Mouse (Mus musculus) embryonic facial prominence, embryonic 13.5 days (tissue): ENCODE measurements around the gene Ndufb11. TPM values are rescaled to one million over a fixed set of nuclear protein-coding genes. Genes with fewer than 3 reads are reported as not detected.

Experiments
- ATAC-seq: fragments of 200-750 bp; cut with Nextera tagmentation; 2 replicates; pipeline ENCODE4 v1.8.0; 2017; ENCODE audit warnings: low read depth; ENCODE audit not compliant: insufficient number of reproducible peaks, insufficient read depth, low FRiP score, low TSS enrichment
- H3K27ac ChIP-seq: fragments of 300-500 bp; sonication (generic); 2 replicates; pipeline ENCODE4 v1.5.1; 2015; ENCODE audit warnings: moderate library complexity, mild to moderate bottlenecking, inconsistent platforms
- H3K27me3 ChIP-seq: fragments of 300-500 bp; sonication (generic); 2 replicates; pipeline ENCODE4 v1.6.1; 2015; ENCODE audit warnings: mild to moderate bottlenecking, inconsistent platforms
- H3K36me3 ChIP-seq: fragments of 300-500 bp; sonication (generic); 2 replicates; pipeline ENCODE4 v1.6.1; 2015; ENCODE audit warnings: mild to moderate bottlenecking, inconsistent platforms
- H3K4me1 ChIP-seq: fragments of 300-500 bp; sonication (generic); 2 replicates; pipeline ENCODE4 v1.6.1; 2015; ENCODE audit warnings: inconsistent platforms
- H3K4me2 ChIP-seq: fragments of 300-500 bp; sonication (generic); 2 replicates; pipeline ENCODE4 v1.6.1; 2015; ENCODE audit warnings: moderate library complexity, mild to moderate bottlenecking, inconsistent platforms
- H3K4me3 ChIP-seq: fragments of 300-500 bp; sonication (generic); 2 replicates; pipeline ENCODE4 v1.5.1; 2015; ENCODE audit warnings: mild to moderate bottlenecking, inconsistent platforms
- H3K9ac ChIP-seq: fragments of 300-500 bp; sonication (generic); 2 replicates; pipeline ENCODE4 v1.6.1; 2015; ENCODE audit warnings: mild to moderate bottlenecking, inconsistent platforms
- H3K9me3 ChIP-seq: fragments of 300-500 bp; sonication (generic); 2 replicates; pipeline ENCODE4 v1.6.1; 2016; ENCODE audit warnings: inconsistent platforms
- WGBS: fragments of 180-500 bp; shearing (Covaris S2); methylation state at CpG from one replicate; pipeline ENCODE4 v1.1.7; 2015; ENCODE audit warnings: mixed read lengths; 5-methylcytosine and 5-hydroxymethylcytosine counted together
- polyA plus RNA-seq: library from polyadenylated mRNA; unstranded; fragments of >200 nt; fragmentation: Nextera tagmentation; extraction: Ambion mirVana; gene quantifications from 2 replicates; pipeline ENCODE4 v1.2.1, GENCODE M21; 2015

Ndufb11 gene
- polyA plus RNA-seq, result 224 TPM in 2 replicates

DNA sequence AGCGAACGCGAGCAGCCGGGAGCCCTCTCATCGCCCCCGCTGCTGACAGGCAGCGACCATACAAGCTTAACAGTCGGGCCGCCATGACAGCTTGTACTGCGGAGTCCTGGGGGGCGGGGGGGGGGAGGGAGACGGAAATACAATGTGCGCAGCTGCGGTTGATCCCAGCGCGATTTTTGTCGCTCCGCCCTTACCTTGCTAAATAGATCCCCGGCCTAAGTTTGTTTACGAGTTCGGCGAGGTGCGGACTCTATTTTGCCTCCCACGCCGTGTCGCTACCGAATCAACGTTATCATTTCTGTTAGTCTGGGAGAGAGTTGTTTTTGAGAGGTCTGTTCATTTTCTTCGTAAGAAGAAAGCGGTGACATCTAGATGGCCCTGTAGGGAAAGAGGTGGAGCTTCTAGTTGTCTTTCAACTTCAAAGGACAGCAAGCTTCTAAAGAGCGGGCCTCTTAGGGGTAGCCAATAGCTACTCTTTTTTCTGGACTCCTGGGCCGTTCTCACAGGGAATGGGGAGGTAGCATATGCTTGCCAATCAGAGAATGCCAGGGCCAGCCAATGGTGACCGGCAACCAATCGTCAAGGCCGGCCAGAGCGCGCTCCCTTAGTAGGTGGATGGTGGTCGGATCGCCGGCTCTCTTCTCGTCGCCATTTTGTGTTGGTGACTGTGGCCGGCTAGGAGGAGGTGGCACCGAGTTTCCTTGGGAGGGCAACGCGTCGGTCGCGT is at the start of gene Ndufb11, which contains the start of gene Rbm10:
Gene Ndufb11 (minus strand): TSS at position 444 of the 727 bp plus-strand sequence.
Gene Rbm10 (plus strand): TSS at position 328 of the 727 bp plus-strand sequence.
- H3K4me1 ChIP-seq, result peaks cover 5% of the 10 kb centered on the region; the same call in 1 of the 2 replicates
- ATAC-seq, result peak; percentile 97
- no peaks in the 10 kb centered on the region for H3K27me3 ChIP-seq
- peak within 1 kb of the TSS; percentile 87 for H3K27ac ChIP-seq
- H3K4me2 ChIP-seq, result peak within 1 kb of the TSS; percentile 61
- H3K36me3 ChIP-seq, result peaks cover 5% of the 10 kb centered on the region; the same call in 1 of the 2 replicates
- H3K9ac ChIP-seq, result peak within 1 kb of the TSS; percentile 77
- 21% methylated on average over 49 of the region's 49 CpGs for WGBS
- H3K9me3 ChIP-seq, result no peaks in the 10 kb centered on the region
- peak within 1 kb of the TSS; percentile 57 for H3K4me3 ChIP-seq

DNA sequence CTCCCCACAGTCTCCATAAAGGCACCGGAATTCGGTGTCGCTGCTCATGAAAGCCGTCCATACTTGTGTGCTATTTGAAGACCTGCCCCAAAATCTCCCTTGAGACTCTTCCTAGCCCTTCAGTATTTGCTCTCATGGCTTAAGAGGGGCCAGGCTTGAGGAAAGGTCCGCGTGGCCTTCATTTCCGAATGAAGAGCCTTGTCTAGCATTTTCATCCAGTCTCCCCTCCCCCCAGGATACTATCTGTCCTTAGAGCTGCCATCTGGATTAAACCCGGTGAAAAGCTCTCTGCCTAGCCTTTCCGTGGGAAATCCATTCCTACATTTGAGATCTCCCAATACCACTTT is 46.0 kb upstream of the Ndufb11 start:
- no peaks in the 10 kb centered on the region for H3K9me3 ChIP-seq
- no peaks in the 10 kb centered on the region for H3K27me3 ChIP-seq
- peak overlapping the region; percentile 63 for H3K4me2 ChIP-seq
- H3K4me1 ChIP-seq, result peaks cover 8% of the 10 kb centered on the region; the same call in 1 of the 2 replicates
- H3K4me3 ChIP-seq, result peak overlapping the region; percentile 60
- H3K9ac ChIP-seq, result peak overlapping the region; percentile 78
- H3K36me3 ChIP-seq, result peaks cover 6% of the 10 kb centered on the region
- WGBS, result 22% methylated on average over 9 of the region's 9 CpGs
- 0 out of 2 replicates have a peak, but pooled peaks have one; percentile 10 for ATAC-seq
- no peak overlapping the region for H3K27ac ChIP-seq

GRCm38 (mm10) chrX:20662716-20663443 is 45.5 kb upstream of the Ndufb11 start:
- Histone ChIP-seq H3K4me3 (peak overlapping the region; percentile 60), H3K27ac (peak overlapping the region; percentile 81), H3K9me3 (no peaks in the 10 kb centered on the region), H3K36me3 (0 out of 2 replicates have a peak, but pooled peaks cover under 1% of the 10 kb centered on the region), H3K4me2 (peak overlapping the region; percentile 63), H3K4me1 (peaks cover 8% of the 10 kb centered on the region; the same call in 1 of the 2 replicates), H3K9ac (peak overlapping the region; percentile 78), H3K27me3 (no peaks in the 10 kb centered on the region)
- WGBS, result 25% methylated on average over 28 of the region's 28 CpGs
- ATAC-seq, result peak; percentile 83

GRCm38 (mm10) chrX:20662317-20662715 is 44.9 kb upstream of the Ndufb11 start:
- 31% methylated on average over 5 of the region's 5 CpGs for WGBS
- no peak overlapping the region for H3K4me3 ChIP-seq
- no peak overlapping the region for H3K9ac ChIP-seq
- peaks cover 8% of the 10 kb centered on the region; the same call in 1 of the 2 replicates for H3K4me1 ChIP-seq
- H3K9me3 ChIP-seq, result no peaks in the 10 kb centered on the region
- H3K27me3 ChIP-seq, result no peaks in the 10 kb centered on the region
- 0 out of 2 replicates have a peak, but pooled peaks have one; percentile 5 for ATAC-seq
- no peak overlapping the region for H3K4me2 ChIP-seq
- H3K36me3 ChIP-seq, result no peaks in the 10 kb centered on the region
- H3K27ac ChIP-seq, result no peak overlapping the region

- peak overlapping the region; percentile 75; the same call in 1 of the 2 replicates for H3K27ac ChIP-seq
- peak overlapping the region; percentile 69 for H3K9ac ChIP-seq
- no peaks in the 10 kb centered on the region for H3K9me3 ChIP-seq
- WGBS, result 22% methylated on average over 24 of the region's 24 CpGs
- peak overlapping the region; percentile 73 for H3K4me2 ChIP-seq
- 0 out of 2 replicates have a peak, but pooled peaks cover under 1% of the 10 kb centered on the region for H3K4me1 ChIP-seq
- H3K36me3 ChIP-seq, result no peaks in the 10 kb centered on the region
- ATAC-seq, result no peak
- no peaks in the 10 kb centered on the region for H3K27me3 ChIP-seq
- H3K4me3 ChIP-seq, result peak overlapping the region; percentile 52
These were observed 41.5 kb upstream of the Ndufb11 start for GRCm38 (mm10) chrX:20658891-20659406.

- peak within 1 kb of the TSS; percentile 69 for H3K9ac ChIP-seq
- H3K36me3 ChIP-seq, result no peaks in the 10 kb centered on the region
- peak within 1 kb of the TSS; percentile 52 for H3K4me3 ChIP-seq
- 20% methylated on average over 27 of the region's 27 CpGs for WGBS
- no peaks in the 10 kb centered on the region for H3K4me1 ChIP-seq
- no peaks in the 10 kb centered on the region for H3K9me3 ChIP-seq
- peak; percentile 89 for ATAC-seq
- peak within 1 kb of the TSS; percentile 73 for H3K4me2 ChIP-seq
- peak within 1 kb of the TSS; percentile 75 for H3K27ac ChIP-seq
- H3K27me3 ChIP-seq, result no peaks in the 10 kb centered on the region
These were observed 40.7 kb upstream of the Ndufb11 start, which contains the start of gene Uba1 for GRCm38 (mm10) chrX:20658026-20658652. TSS of gene Uba1 (plus strand) at chrX:20658326.

DNA sequence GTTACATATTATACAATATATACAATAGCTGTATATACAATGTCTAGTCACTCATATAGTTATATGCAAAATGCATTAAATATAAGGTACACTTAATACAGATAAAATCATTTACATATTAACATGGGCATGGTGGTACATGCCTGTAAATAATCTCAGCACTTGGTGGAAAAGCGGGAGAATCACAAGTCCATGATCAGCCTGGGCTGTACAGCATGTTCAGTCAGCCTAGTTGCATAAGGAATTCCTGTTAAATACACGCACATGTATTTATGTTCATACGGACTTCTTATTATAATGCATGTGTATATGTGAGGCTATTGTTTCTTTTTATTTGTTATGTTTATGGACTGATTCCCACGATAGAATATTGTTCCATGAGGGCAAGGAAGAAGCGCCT is 40.2 kb upstream of the Ndufb11 start:
- no peak for ATAC-seq
- H3K27ac ChIP-seq, result no peak overlapping the region
- H3K4me2 ChIP-seq, result peak overlapping the region; percentile 73
- peak overlapping the region; percentile 52 for H3K4me3 ChIP-seq
- H3K9ac ChIP-seq, result no peak overlapping the region
- H3K4me1 ChIP-seq, result no peaks in the 10 kb centered on the region
- no peaks in the 10 kb centered on the region for H3K27me3 ChIP-seq
- 34% methylated on average over 5 of the region's 5 CpGs for WGBS
- no peaks in the 10 kb centered on the region for H3K9me3 ChIP-seq
- no peaks in the 10 kb centered on the region for H3K36me3 ChIP-seq

GRCm38 (mm10) chrX:20644780-20645179 is 27.4 kb upstream of the Ndufb11 start:
- H3K4me2 ChIP-seq, result no peak overlapping the region
- no peak overlapping the region for H3K4me3 ChIP-seq
- no peaks in the 10 kb centered on the region for H3K9me3 ChIP-seq
- no peak overlapping the region for H3K9ac ChIP-seq
- no peaks in the 10 kb centered on the region for H3K27me3 ChIP-seq
- H3K36me3 ChIP-seq, result peaks cover 67% of the 10 kb centered on the region
- no peak overlapping the region for H3K27ac ChIP-seq
- H3K4me1 ChIP-seq, result no peaks in the 10 kb centered on the region
- 82% methylated on average over 5 of the region's 5 CpGs for WGBS
- no peak for ATAC-seq

DNA sequence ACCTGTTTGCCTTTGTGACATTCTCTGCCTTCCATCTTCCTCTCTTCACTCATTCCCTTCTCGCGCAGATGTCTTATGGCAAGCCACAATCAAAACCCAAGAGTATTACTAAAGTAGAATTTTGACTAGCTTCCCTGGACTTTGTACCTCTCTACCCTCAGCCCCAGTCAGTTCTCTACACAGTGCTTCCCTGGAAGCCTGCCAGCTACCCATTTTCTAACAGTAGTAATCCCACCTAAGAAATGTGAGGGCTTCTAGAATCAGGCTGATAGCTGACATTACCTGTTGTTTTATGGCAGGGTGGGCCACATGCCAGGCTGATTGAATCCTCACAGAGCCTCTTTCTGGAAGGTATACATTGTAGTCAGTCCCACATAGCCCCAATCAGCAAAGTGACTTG is 20.7 kb upstream of the Ndufb11 start:
- Histone ChIP-seq H3K4me2 (no peak overlapping the region), H3K27ac (no peak overlapping the region), H3K36me3 (peaks cover 70% of the 10 kb centered on the region), H3K4me1 (no peaks in the 10 kb centered on the region), H3K9me3 (no peaks in the 10 kb centered on the region), H3K4me3 (no peak overlapping the region), H3K9ac (no peak overlapping the region), H3K27me3 (no peaks in the 10 kb centered on the region)
- ATAC-seq, result no peak
- 92% methylated on average over 2 of the region's 2 CpGs for WGBS

DNA sequence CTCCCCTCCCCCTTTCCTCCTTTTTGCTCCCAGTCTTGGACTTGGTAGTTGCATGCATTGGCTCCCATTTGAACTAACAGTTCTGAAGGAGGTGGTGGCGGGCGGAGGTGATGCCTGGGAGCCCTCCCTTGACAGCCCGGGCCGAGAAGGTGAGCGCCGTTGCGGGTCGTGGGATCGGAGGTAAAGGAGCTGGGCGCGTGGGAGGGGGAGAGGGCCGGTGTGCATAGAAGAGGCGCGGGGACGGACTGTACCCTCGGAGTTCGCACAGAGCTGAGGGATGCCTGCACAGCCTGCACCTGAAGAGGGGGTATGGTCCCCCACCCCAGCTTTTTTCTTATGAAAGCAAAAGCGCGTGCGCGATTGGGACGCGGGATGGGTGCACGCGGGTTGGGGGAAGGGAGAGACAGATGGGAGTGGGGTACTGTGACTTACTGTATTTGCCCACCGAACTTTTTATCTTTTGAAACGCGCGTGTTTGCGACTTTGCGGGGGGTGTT is 532 bp upstream of the Ndufb11 start:
- peak; percentile 66 for ATAC-seq
- H3K4me2 ChIP-seq, result peak overlapping the region; percentile 61

GRCm38 (mm10) chrX:20616861-20617175 is 601 bp downstream of the Ndufb11 start:
- WGBS, result 30% methylated on average over 17 of the region's 17 CpGs
- Histone ChIP-seq H3K27ac (peak overlapping the region; percentile 87), H3K36me3 (peaks cover 5% of the 10 kb centered on the region; the same call in 1 of the 2 replicates), H3K4me3 (peak overlapping the region; percentile 57), H3K4me1 (peaks cover 5% of the 10 kb centered on the region; the same call in 1 of the 2 replicates), H3K4me2 (peak overlapping the region; percentile 60), H3K9me3 (no peaks in the 10 kb centered on the region), H3K27me3 (no peaks in the 10 kb centered on the region), H3K9ac (peak overlapping the region; percentile 77)
- ATAC-seq, result no peak

More for the DNA sequence above, 532 bp upstream of the Ndufb11 start:
- peak overlapping the region; percentile 57 for H3K4me3 ChIP-seq
- H3K9ac ChIP-seq, result peak overlapping the region; percentile 77
- WGBS, result 23% methylated on average over 31 of the region's 31 CpGs
- no peaks in the 10 kb centered on the region for H3K27me3 ChIP-seq
- peaks cover 5% of the 10 kb centered on the region; the same call in 1 of the 2 replicates for H3K4me1 ChIP-seq
- H3K9me3 ChIP-seq, result no peaks in the 10 kb centered on the region
- H3K27ac ChIP-seq, result peak overlapping the region; percentile 87
- H3K36me3 ChIP-seq, result peaks cover 5% of the 10 kb centered on the region; the same call in 1 of the 2 replicates
